Mouse (Mus musculus): ENCODE data around the gene Cypt2. TPM values are rescaled to one million over a fixed set of nuclear protein-coding genes. Genes with fewer than 3 reads are reported as not detected.

Gene Cypt2
- not detected for polyA plus RNA-seq (2014; fragmentation: Illumina TruSeq; extraction: RNeasy Lipid Tissue Mini Kit (QIAGEN cat#74804))

GRCm38 (mm10) chrX:105499472-105499871 is at the start of gene Cypt2:
Cypt2 (plus strand) TSS chrX:105499772.

Measured in ovary, adult 10 weeks (tissue).